Mouse (Mus musculus) gastrocnemius, postnatal 25 days (tissue): ENCODE results near the gene Pcbp4. TPM values are rescaled to one million over a fixed set of nuclear protein-coding genes. Genes with fewer than 3 reads are reported as not detected.

Source experiments
- DNase-seq: peaks from one replicate; pipeline ENCODE4 v3.0.0; 2022
- total RNA-seq, 2 experiments: library from RNA; stranded (reverse); gene quantifications; 1 replicate in 1 of 2; 2 replicates in 1 of 2; pipeline ENCODE4 v1.2.3; 2021

Gene Pcbp4
- total RNA-seq, 2 experiments from 2014 or later: 54.6 to 59.7 TPM

DNA sequence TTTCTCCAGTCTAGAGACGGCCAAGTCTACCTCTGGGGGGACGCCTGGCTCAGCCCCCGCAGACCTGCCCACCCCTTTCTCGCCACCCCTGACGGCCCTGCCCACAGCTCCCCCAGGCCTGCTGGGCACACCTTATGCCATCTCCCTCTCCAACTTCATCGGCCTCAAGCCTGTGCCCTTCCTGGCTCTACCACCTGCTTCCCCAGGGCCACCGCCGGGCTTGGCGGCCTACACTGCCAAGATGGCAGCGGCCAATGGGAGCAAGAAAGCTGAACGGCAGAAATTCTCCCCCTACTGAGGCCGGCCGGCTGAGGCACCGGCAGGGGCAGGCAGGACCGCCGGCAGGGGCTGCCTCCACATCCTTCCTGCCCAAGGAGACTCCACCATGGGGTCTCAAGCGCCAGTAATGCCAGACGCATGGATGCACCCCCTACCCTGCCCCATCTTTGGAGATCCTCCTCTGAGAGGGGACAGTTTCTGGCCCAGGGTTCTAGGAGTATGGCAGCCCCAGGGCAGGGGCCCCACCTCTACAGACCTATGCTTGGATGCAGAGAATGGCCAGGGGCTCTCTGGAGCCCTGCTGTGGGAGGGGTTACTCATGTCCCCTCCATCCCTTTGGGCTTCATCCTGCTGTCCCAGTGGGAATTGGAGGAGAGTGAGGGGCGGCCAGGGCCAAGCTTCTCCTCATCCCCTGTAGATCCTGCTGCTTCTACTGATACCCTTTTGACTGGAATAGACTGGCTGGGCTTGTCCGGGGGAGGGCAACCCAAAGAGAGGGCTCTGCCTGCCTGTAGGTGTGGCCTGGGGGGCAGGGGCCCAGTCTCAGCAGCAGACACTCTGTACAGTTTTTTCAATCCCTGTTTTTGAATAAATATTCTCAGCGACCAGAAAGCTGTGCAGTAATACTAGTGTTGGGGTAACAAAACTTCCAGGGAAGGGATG lies 10.3 kb downstream of the Pcbp4 start:
- DNase-seq: no peak

DNA sequence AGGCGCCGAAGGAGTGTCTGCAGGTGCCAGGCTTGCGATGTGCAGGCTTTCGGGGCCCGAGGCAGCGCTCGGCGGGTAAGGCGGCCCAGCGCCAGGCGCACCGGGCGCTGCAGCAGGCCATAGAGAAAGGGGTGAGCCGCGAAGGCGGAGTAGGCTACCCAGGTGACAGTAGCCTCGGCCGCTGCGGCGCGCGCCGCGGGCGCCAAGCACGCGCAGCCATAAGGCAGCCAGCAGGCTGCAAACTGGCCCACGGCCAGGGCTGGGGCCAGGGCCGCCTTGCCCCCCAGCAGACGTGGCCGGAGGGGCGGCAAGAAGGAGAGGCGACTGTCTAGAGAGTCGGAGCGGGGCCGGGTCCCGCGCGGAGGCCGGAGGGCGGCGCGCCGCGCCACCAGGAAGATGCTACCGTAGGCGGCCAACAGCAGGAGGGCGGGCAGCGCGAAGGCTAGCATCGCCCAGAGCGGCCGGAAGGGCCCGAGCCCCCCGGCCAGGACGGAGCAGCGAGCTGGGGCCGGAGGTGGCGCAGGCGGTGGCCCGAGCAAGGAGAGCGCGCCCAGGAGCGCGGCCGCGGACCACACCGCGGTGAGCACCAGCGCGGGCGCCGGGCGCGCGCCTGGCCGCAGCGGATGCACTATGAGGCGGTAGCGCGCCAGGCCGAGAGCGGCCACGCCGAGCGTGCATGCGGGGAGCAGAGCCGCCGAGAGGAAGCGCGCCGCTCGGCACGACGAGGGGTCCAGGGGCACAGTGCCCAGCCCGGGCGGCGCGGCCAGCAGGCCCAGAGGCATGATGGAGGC lies 11.9 kb downstream of the Pcbp4 start:
- peak; percentile 62 for DNase-seq

- peak; percentile 53 for DNase-seq
Observed at GRCm38 (mm10) chr9:106465571-106466200, 12.6 kb downstream of the Pcbp4 start, which contains the start of gene Gpr62. Gene Gpr62, minus strand, starts transcription at chr9:106465938.

- DNase-seq: no peak
Observed at GRCm38 (mm10) chr9:106466721-106467120, 13.6 kb downstream of the Pcbp4 start.

DNA sequence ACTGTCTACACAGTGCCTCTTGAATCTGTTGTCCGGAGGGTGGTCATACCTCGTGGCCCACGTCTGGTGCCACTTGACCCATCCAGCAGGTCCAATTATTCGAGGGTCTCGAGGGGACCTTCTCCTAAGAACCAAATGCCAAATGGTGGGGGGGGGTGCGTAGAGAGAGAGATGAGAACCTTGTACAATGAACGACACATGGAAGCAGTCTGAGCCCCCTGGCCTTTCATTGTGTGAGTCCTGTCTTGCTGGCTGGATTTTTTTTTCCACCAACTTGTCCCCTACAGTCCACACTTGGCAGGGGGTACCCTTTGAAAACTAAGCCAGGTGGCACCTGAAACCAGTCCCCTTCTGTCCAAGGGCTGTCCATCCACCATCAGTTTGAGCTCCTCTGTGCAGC lies 14.7 kb downstream of the Pcbp4 start:
- DNase-seq: no peak

DNA sequence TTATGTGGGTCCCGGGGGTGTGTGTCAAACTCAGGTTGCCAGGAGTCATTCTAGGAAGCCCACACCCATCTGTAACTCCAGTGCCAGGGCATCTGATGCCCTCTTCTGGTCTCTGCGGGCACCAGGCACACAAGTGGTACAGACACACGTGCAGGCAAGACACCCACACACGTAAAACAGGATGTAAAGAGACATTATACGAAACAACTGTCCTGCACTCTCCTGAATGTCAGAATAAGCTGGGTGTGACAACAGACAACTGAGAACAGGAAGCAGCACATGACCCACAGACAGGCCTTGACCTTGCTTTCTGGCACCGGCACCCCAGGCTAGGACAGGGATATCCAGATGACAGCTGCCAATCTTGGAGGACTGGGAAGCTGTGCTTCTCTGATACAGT lies 16.2 kb downstream of the Pcbp4 start:
- DNase-seq: peak; percentile 6

- peak; percentile 5 for DNase-seq
Observed at GRCm38 (mm10) chr9:106469776-106470175, 16.7 kb downstream of the Pcbp4 start.

DNA sequence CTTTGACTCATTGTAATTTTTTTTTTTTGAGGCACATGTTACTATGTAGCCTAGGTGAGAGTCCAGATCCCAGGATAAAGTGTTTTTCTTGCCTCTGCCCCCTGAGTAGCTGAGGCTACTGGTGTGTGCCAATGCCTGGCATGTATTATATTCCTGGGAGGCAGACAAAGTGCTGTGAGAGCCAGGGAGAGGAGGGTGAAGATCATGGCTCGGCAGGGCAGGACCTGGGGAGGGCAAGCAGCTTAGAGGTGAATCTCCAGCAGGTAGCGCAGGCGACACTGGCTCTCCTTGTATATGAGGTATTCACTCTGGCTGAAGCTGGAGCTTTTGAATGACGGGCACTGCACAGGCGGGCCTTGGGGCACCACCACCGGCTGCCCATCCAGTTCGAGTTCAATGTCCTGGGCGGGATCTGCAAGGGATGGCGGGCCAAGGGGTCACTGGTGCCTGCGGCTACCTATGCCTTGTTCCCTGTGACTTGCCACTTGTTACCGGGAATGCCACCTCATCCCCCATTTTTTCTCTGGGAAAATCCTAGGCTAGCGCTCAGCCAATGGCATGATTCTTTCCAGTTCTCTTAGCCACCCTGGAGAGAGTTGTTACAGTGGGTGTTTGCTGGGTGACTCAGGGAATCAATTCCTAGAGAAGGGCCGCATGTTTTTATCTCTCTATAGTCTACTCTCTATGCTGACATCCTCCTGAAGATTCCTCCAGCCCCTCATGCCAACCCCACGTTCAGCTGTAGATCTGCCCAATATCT lies 18.1 kb downstream of the Pcbp4 start:
- peak; percentile 10 for DNase-seq

DNA sequence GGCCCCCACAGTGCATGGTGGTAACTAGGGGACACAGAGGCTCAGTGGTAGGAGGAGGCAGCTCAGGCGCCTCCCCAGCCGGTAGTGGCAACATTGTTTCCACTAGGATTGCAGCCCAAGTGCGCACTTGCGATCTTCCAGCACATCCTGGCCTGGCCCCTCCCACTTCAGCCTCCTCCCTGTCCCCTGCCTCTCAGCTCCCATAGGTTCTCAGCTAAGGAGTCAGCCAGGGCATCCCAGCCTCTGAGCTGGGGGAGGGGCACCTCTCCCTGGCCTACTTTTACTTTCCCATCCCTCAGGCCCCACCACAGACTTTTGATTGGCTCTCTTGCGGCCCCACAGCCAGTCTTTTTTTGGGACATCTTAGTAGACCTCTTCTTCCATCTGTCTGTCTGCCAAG lies 18.8 kb downstream of the Pcbp4 start:
- DNase-seq: peak; percentile 75

- DNase-seq: peak; percentile 45
Observed at GRCm38 (mm10) chr9:106472321-106472720, 19.2 kb downstream of the Pcbp4 start.

- DNase-seq: peak; percentile 29
Observed at GRCm38 (mm10) chr9:106473081-106473752, 20.1 kb downstream of the Pcbp4 start.

DNA sequence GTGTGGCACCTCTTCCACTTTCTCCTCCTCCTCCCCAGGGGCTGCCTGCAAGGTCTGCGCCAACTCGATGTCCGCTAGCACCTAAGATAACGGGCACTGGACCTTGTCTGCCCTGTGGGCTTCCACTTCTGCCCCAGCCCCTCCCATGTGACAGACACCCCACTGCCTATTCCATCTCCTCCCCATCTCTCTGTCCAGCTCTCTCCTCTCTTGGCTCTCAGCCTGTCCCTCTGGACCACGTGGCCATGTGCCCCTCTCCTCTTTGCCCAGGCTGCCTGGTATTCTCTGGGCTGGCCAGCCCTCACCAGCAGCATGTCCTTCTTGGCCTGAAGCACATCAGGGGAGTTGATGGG lies 20.6 kb downstream of the Pcbp4 start:
- no peak for DNase-seq

GRCm38 (mm10) chr9:106474456-106474855 lies 21.4 kb downstream of the Pcbp4 start:
- DNase-seq: peak; percentile 78

DNA sequence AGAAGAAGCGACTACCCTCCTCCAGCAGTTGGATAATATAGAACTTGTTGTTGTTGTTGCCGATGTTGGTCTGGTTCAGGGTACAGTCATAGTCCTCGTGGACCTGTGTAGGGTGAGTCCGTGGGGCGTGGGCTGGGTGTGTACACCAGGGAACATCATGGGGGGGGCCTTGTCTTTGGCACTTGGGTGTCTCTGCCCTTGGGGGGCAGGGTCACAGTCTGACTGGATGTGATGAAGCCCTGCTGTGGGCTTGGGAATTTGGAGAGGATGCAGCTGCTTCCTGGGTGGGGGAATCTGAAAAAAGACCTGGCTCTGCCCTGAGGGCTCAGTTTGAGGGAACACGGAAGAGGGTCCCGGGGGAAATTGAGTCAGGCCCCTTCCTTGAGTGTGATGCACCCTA lies 22.0 kb downstream of the Pcbp4 start:
- DNase-seq: peak; percentile 44

GRCm38 (mm10) chr9:106475663-106476001 lies 22.5 kb downstream of the Pcbp4 start, which contains the start of gene Rrp9:
Gene Rrp9, plus strand, starts transcription at chr9:106475963.
- no peak for DNase-seq

- DNase-seq: peak; percentile 82
Observed at GRCm38 (mm10) chr9:106476002-106476923, 23.2 kb downstream of the Pcbp4 start.

GRCm38 (mm10) chr9:106476924-106477484 lies 23.9 kb downstream of the Pcbp4 start, which contains the start of gene Parp3:
Gene Parp3, minus strand, starts transcription at chr9:106476949.
- DNase-seq: peak; percentile 99

DNA sequence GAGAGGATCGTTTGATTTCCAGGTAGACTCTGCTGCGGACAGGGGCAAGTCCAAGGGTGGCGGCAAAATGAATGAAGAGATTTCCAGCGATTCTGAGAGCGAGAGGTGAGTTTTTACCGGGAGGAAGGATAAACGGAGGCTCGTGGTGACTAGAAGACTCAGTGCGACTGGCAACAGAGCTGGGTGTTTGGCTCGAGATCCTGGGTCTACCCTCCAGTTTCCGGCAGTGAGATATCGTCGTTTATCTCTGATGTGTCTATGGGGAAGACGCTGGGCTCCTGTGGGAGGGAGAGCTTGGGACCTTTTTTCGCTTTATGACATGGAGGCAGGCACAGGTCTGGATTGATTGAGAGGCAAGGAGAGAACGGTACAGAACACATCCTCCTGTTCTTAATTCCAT lies 24.6 kb downstream of the Pcbp4 start:
- no peak for DNase-seq

DNA sequence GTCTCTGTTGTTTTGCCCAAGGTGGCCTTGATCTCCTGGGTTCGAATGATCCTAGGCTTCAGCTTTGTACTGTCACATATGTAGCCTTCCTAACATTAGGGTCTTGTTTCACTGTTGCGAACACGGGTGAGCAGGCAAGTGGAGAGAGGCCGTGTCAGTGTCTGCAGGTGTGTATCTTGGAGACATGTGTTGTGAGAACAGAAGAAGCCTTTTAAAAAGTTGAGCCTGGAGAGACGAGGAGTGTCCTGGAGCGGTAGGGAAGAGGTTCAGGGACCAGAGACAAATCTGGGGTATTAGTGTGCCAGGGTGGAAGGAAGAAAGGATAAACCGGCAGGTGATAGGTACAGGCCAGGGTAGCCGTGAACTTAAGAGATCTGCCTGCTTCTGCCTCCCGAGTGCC lies 25.0 kb downstream of the Pcbp4 start:
- DNase-seq: no peak

GRCm38 (mm10) chr9:106480541-106480940 lies 27.4 kb downstream of the Pcbp4 start:
- DNase-seq: peak; percentile 5
